Mouse (Mus musculus) CH12.LX (cell line): ENCODE data around the gene Jmjd1c. TPM values are rescaled to one million over a fixed set of nuclear protein-coding genes. Genes with fewer than 3 reads are reported as not detected.
A peak's percentile ranks its signal among the peaks of the same experiment; 100 is the strongest.

Experiments
- DNase-seq: peaks from one replicate; pipeline ENCODE4 v3.0.0-alpha.2; 2013; ENCODE audit errors: extremely low read depth
- H3K27ac ChIP-seq: 2 replicates; pipeline ENCODE4 v1.5.1; 2012; ENCODE audit warnings: low read depth, mild to moderate bottlenecking, control low read depth, moderate library complexity; ENCODE audit not compliant: insufficient read depth
- H3K27me3 ChIP-seq: replicated peaks from 2 replicates; pipeline ENCODE3; 2012; ENCODE audit warnings: inconsistent platforms
- H3K36me3 ChIP-seq, 2 experiments: replicated peaks in 1 of 2; 2 replicates each; pipeline versions ENCODE3 to v1.6.1; 2012; ENCODE audit warnings: inconsistent platforms in 1 of 2, low read length in 1 of 2, mild to moderate bottlenecking in 1 of 2, mixed read lengths in 1 of 2, moderate library complexity in 1 of 2; ENCODE audit not compliant: control insufficient read depth in 1 of 2, insufficient read depth in 1 of 2
- H3K4me1 ChIP-seq, 2 experiments: 2 replicates each; pipeline ENCODE4 v1.6.1; 2012; ENCODE audit warnings: inconsistent platforms in 1 of 2, moderate library complexity in 1 of 2; ENCODE audit not compliant: insufficient read depth in 2 of 2, control insufficient read depth in 1 of 2
- H3K4me2 ChIP-seq: 2 replicates; pipeline ENCODE4 v1.6.1; 2012; ENCODE audit warnings: low read depth, mild to moderate bottlenecking, control low read depth; ENCODE audit not compliant: poor library complexity, insufficient read depth, severe bottlenecking
- H3K4me3 ChIP-seq, 3 experiments: fragments of 150-350 bp in 1 of 3; sonication (generic) in 1 of 3; replicated peaks in 1 of 3; 2 replicates each; pipeline versions ENCODE3 to v1.5.1; 2011 to 2012; ENCODE audit warnings: low read depth in 2 of 3, low read length in 2 of 3, mild to moderate bottlenecking in 2 of 3, moderate library complexity in 2 of 3, control low read depth in 1 of 3, improper control_type of control experiment in 1 of 3, inconsistent platforms in 1 of 3, mixed read lengths in 1 of 3; ENCODE audit not compliant: poor library complexity in 1 of 3
- H3K79me2 ChIP-seq: replicated peaks from 2 replicates; pipeline ENCODE4 v1.6.1; 2012; ENCODE audit warnings: mild to moderate bottlenecking, moderate library complexity; ENCODE audit not compliant: control insufficient read depth, poor library complexity, insufficient read depth, severe bottlenecking; ENCODE audit errors: extremely low read depth
- H3K9ac ChIP-seq: 2 replicates; pipeline ENCODE4 v1.6.1; 2012; ENCODE audit warnings: low read depth, mild to moderate bottlenecking, control low read depth, moderate library complexity; ENCODE audit not compliant: insufficient read depth
- H3K9me3 ChIP-seq: replicated peaks from 2 replicates; pipeline ENCODE3; 2012; ENCODE audit warnings: low read length, inconsistent platforms, mixed read lengths
- BHLHE40 ChIP-seq: IDR thresholded peaks from 2 replicates; pipeline ENCODE4 v1.6.1; 2011; ENCODE audit warnings: mild to moderate bottlenecking, low read depth, low read length, improper control_type of control experiment
- CHD1 ChIP-seq: IDR thresholded peaks from 2 replicates; pipeline ENCODE4 v1.6.1; 2012; ENCODE audit warnings: low read depth, low read length, improper control_type of control experiment, inconsistent platforms
- CHD2 ChIP-seq: IDR thresholded peaks from 2 replicates; pipeline ENCODE4 v1.6.1; 2011; ENCODE audit warnings: low read length, improper control_type of control experiment
- CTCF ChIP-seq, 2 experiments: IDR thresholded peaks in 1 of 2; conservative IDR thresholded peaks in 1 of 2; 2 replicates each; pipeline ENCODE4 v1.5.1; 2011 to 2012; ENCODE audit warnings: low read depth in 2 of 2, low read length in 2 of 2, improper control_type of control experiment in 1 of 2, inconsistent platforms in 1 of 2, mild to moderate bottlenecking in 1 of 2, moderate library complexity in 1 of 2
- E2F4 ChIP-seq: IDR thresholded peaks from 2 replicates; pipeline ENCODE4 v1.6.1; 2011; ENCODE audit warnings: low read depth, low read length, improper control_type of control experiment; ENCODE audit not compliant: insufficient replicate concordance
- ELF1 ChIP-seq: IDR thresholded peaks from 2 replicates; pipeline ENCODE4 v1.6.1; 2014; ENCODE audit warnings: low read depth, mild to moderate bottlenecking, inconsistent platforms, low read length, improper control_type of control experiment
- ETS1 ChIP-seq: conservative IDR thresholded peaks from 2 replicates; pipeline ENCODE4 v1.6.1; 2012; ENCODE audit warnings: low read depth, mild to moderate bottlenecking, inconsistent platforms, low read length, improper control_type of control experiment, moderate library complexity
- HCFC1 ChIP-seq: IDR thresholded peaks from 2 replicates; pipeline ENCODE4 v1.6.1; 2012; ENCODE audit warnings: low read depth, mild to moderate bottlenecking, inconsistent platforms, low read length, improper control_type of control experiment
- JUN ChIP-seq: IDR thresholded peaks from 2 replicates; pipeline ENCODE4 v1.6.1; 2011; ENCODE audit warnings: low read depth, mild to moderate bottlenecking, low read length, improper control_type of control experiment, moderate library complexity; ENCODE audit not compliant: insufficient read depth
- JUND ChIP-seq: conservative IDR thresholded peaks from 2 replicates; pipeline ENCODE4 v1.6.1; 2011; ENCODE audit warnings: low read depth, low read length, improper control_type of control experiment
- KAT2A ChIP-seq: IDR thresholded peaks from 2 replicates; pipeline ENCODE4 v1.6.1; 2012; ENCODE audit warnings: low read length, improper control_type of control experiment, inconsistent platforms; ENCODE audit not compliant: insufficient replicate concordance
- MAZ ChIP-seq: IDR thresholded peaks from 2 replicates; pipeline ENCODE4 v1.6.1; 2012; ENCODE audit warnings: low read depth, mild to moderate bottlenecking, inconsistent platforms, low read length, improper control_type of control experiment, moderate library complexity
- MEF2A ChIP-seq: IDR thresholded peaks from 2 replicates; pipeline ENCODE4 v1.6.1; 2014; ENCODE audit warnings: low read depth, mild to moderate bottlenecking, inconsistent platforms, low read length, improper control_type of control experiment, borderline replicate concordance
- NELFE ChIP-seq: IDR thresholded peaks from 2 replicates; pipeline ENCODE4 v1.6.1; 2011; ENCODE audit warnings: low read depth, low read length, improper control_type of control experiment
- NRF1 ChIP-seq: IDR thresholded peaks from 2 replicates; pipeline ENCODE4 v1.6.1; 2014; ENCODE audit warnings: low read depth, mild to moderate bottlenecking, inconsistent platforms, low read length, improper control_type of control experiment, moderate library complexity
- PAX5 ChIP-seq: IDR thresholded peaks from 2 replicates; pipeline ENCODE4 v1.6.1; 2012; ENCODE audit warnings: low read length, inconsistent platforms, mixed read lengths
- POLR2A ChIP-seq: IDR thresholded peaks from 2 replicates; pipeline ENCODE4 v1.6.1; 2011; ENCODE audit warnings: low read depth, mild to moderate bottlenecking, improper control_type of control experiment, low read length
- RAD21 ChIP-seq: IDR thresholded peaks from 2 replicates; pipeline ENCODE4 v1.6.1; 2011; ENCODE audit warnings: low read depth, mild to moderate bottlenecking, low read length, improper control_type of control experiment, moderate library complexity
- RCOR1 ChIP-seq: conservative IDR thresholded peaks from 2 replicates; pipeline ENCODE4 v1.6.1; 2012; ENCODE audit warnings: low read depth, mild to moderate bottlenecking, inconsistent platforms, low read length, improper control_type of control experiment
- SIN3A ChIP-seq: IDR thresholded peaks from 2 replicates; pipeline ENCODE4 v1.6.1; 2012; ENCODE audit warnings: low read length, improper control_type of control experiment, inconsistent platforms
- SMC3 ChIP-seq: IDR thresholded peaks from 2 replicates; pipeline ENCODE4 v1.6.1; 2011; ENCODE audit warnings: low read depth, low read length, improper control_type of control experiment
- TCF12 ChIP-seq: IDR thresholded peaks from 2 replicates; pipeline ENCODE4 v1.6.1; 2014; ENCODE audit warnings: low read depth, mild to moderate bottlenecking, inconsistent platforms, low read length, improper control_type of control experiment
- UBTF ChIP-seq: IDR thresholded peaks from 2 replicates; pipeline ENCODE4 v1.6.1; 2012; ENCODE audit warnings: low read depth, mild to moderate bottlenecking, inconsistent platforms, low read length, improper control_type of control experiment, moderate library complexity
- USF2 ChIP-seq: conservative IDR thresholded peaks from 2 replicates; pipeline ENCODE4 v1.6.1; 2011; ENCODE audit warnings: low read depth, low read length, improper control_type of control experiment
- ZKSCAN1 ChIP-seq: IDR thresholded peaks from 2 replicates; pipeline ENCODE4 v1.6.1; 2012; ENCODE audit warnings: low read depth, inconsistent platforms, low read length, improper control_type of control experiment, borderline replicate concordance
- ZNF384 ChIP-seq: IDR thresholded peaks from 2 replicates; pipeline ENCODE4 v1.6.1; 2012; ENCODE audit warnings: low read depth, low read length, improper control_type of control experiment, inconsistent platforms
- dilution Hi-C: fragments of 300-500 bp; cut with MboI; formaldehyde crosslinking; loops from 2 replicates; pipeline ENCODE4 v1.14.3; 2020; ENCODE audit warnings: low sequenced_read_pairs; ENCODE audit not compliant: extremely low pct_unique_long_range_greater_than_20kb, extremely low pct_ligation_motif_present
- in situ Hi-C: fragments of 300-500 bp; cut with MboI; formaldehyde crosslinking; loops from 3 replicates; pipeline ENCODE4 v1.14.3; 2019; ENCODE audit warnings: low sequenced_read_pairs, low pct_ligation_motif_present, low pct_unique_long_range_greater_than_20kb, mixed read lengths
- polyA plus RNA-seq: library from polyadenylated mRNA; unstranded; fragments of >175 nt; gene quantifications from 2 replicates; pipeline ENCODE4 v1.2.1, GENCODE M21; 2012; ENCODE audit warnings: low read depth; ENCODE audit not compliant: insufficient read length
- total RNA-seq, 2 experiments: library from RNA; depleted of rRNA; stranded (reverse); fragments of 300-350 nt in 1 of 2; fragments of >200 nt in 1 of 2; gene quantifications; 2 replicates each; pipeline ENCODE4 v1.2.3; 2012 to 2014

Gene Jmjd1c
- total and polyA plus RNA-seq, 3 experiments = 41.2 to 50.1 (median 41.6) TPM

- dilution Hi-C loops (no loop called here), in situ Hi-C loops (no loop called here)
- no peak overlapping the region for H3K27ac ChIP-seq
- no peak for DNase-seq
- no peaks in the 10 kb centered on the region for H3K27me3 ChIP-seq
- H3K4me1 ChIP-seq = peaks cover 19 to 87% of the 10 kb centered on the region in 2 experiments
- H3K79me2 ChIP-seq = peaks cover 89% of the 10 kb centered on the region
- H3K4me2 ChIP-seq = no peak overlapping the region
- H3K4me3 ChIP-seq = no peak overlapping the region
- H3K9me3 ChIP-seq = no peaks in the 10 kb centered on the region
- H3K36me3 ChIP-seq = peaks cover 22 to 63% of the 10 kb centered on the region in 2 experiments
- no peak for TF ChIP-seq ETS1
- no peak for TF ChIP-seq POLR2A
- no peak for TF ChIP-seq HCFC1
- TF ChIP-seq BHLHE40 = no peak
- no peak for TF ChIP-seq SIN3A
- no peak for TF ChIP-seq ZKSCAN1
- no peak for TF ChIP-seq CHD2
- TF ChIP-seq CTCF (conservative IDR thresholded peaks at IDR 0.05 in 1 of 2, IDR thresholded peaks at IDR 0.05 in 1 of 2; ENCODE audit: low read depth in 2 of 2, low read length in 2 of 2) = no peak
- no peak for TF ChIP-seq JUND
- no peak for TF ChIP-seq CHD1
- no peak for TF ChIP-seq USF2
- no peak for TF ChIP-seq MAZ
- TF ChIP-seq MEF2A = no peak
- TF ChIP-seq KAT2A = no peak
- no peak overlapping the region for H3K9ac ChIP-seq
Observed at GRCm38 (mm10) chr10:67197829-67198228, 101.9 kb downstream of the Jmjd1c start.

GRCm38 (mm10) chr10:67201769-67202168 lies 105.8 kb downstream of the Jmjd1c start:
- H3K4me3 ChIP-seq = no peak overlapping the region
- no peak for TF ChIP-seq ETS1
- no peak for TF ChIP-seq ZNF384
- no peak for TF ChIP-seq JUN
- no peak for TF ChIP-seq CTCF (conservative IDR thresholded peaks at IDR 0.05 in 1 of 2, IDR thresholded peaks at IDR 0.05 in 1 of 2; ENCODE audit: low read depth in 2 of 2, low read length in 2 of 2)
- TF ChIP-seq JUND = no peak
- no peak for TF ChIP-seq UBTF
- no peak for TF ChIP-seq SMC3
- no peak for TF ChIP-seq NRF1
- no peak for TF ChIP-seq USF2
- no peak for TF ChIP-seq MEF2A
- TF ChIP-seq MAZ = no peak
- no peak for TF ChIP-seq RAD21
- no peak for TF ChIP-seq RCOR1
- no peak for TF ChIP-seq TCF12
- TF ChIP-seq ELF1 = no peak
- no peak for TF ChIP-seq KAT2A
- no peak for TF ChIP-seq ZKSCAN1
- TF ChIP-seq PAX5 = no peak
- no peak for TF ChIP-seq E2F4
- TF ChIP-seq NELFE = no peak
- TF ChIP-seq, all 38 proteins: peak for 0
- H3K9ac ChIP-seq = no peak overlapping the region
- H3K27me3 ChIP-seq = no peaks in the 10 kb centered on the region
- H3K4me1 ChIP-seq = peaks cover 22 to 90% of the 10 kb centered on the region in 2 experiments
- H3K9me3 ChIP-seq = no peaks in the 10 kb centered on the region
- dilution Hi-C loops = no loop called here
- no peak overlapping the region for H3K27ac ChIP-seq
- H3K79me2 ChIP-seq = peaks cover 88% of the 10 kb centered on the region
- no peak for DNase-seq
- in situ Hi-C loops = no loop called here
- peak overlapping the region; percentile 36; the same call in 1 of the 2 replicates for H3K4me2 ChIP-seq
- peaks cover 13 to 56% of the 10 kb centered on the region in 2 experiments for H3K36me3 ChIP-seq
